Mouse (Mus musculus) lung, embryonic 14.5 days (tissue): ENCODE results near the gene Trp53i13. TPM values are rescaled to one million over a fixed set of nuclear protein-coding genes. Genes with fewer than 3 reads are reported as not detected.

ENCODE experiments used
- ATAC-seq: fragments of 200-750 bp; cut with Nextera tagmentation; 2 replicates; pipeline ENCODE4 v1.8.0; 2017; ENCODE audit warnings: mild to moderate bottlenecking, moderate TSS enrichment, moderate library complexity; ENCODE audit not compliant: insufficient read depth
- DNase-seq: peaks from one replicate; pipeline ENCODE4 v3.0.0-alpha.2; 2015
- H3K27ac ChIP-seq: fragments of 300-500 bp; sonication (generic); 2 replicates; pipeline ENCODE4 v1.5.1; 2014; ENCODE audit warnings: low read depth, mild to moderate bottlenecking, moderate library complexity
- H3K27me3 ChIP-seq: fragments of 300-500 bp; sonication (generic); 2 replicates; pipeline ENCODE4 v1.6.1; 2014; ENCODE audit warnings: low read length, control low read depth; ENCODE audit not compliant: insufficient read depth
- H3K36me3 ChIP-seq: fragments of 300-500 bp; sonication (generic); 2 replicates; pipeline ENCODE4 v1.6.1; 2014; ENCODE audit warnings: control low read depth; ENCODE audit not compliant: insufficient read depth
- H3K4me1 ChIP-seq: fragments of 300-500 bp; sonication (generic); 2 replicates; pipeline ENCODE4 v1.6.1; 2014; ENCODE audit warnings: antibody characterized with exemption, control low read depth; ENCODE audit not compliant: insufficient read depth
- H3K4me2 ChIP-seq: fragments of 300-500 bp; sonication (generic); 2 replicates; pipeline ENCODE4 v1.6.1; 2014; ENCODE audit warnings: mild to moderate bottlenecking
- H3K4me3 ChIP-seq: fragments of 300-500 bp; sonication (generic); 2 replicates; pipeline ENCODE4 v1.5.1; 2014; ENCODE audit warnings: low read depth, low read length
- H3K9ac ChIP-seq: fragments of 300-500 bp; sonication (generic); 2 replicates; pipeline ENCODE4 v1.6.1; 2014
- H3K9me3 ChIP-seq: fragments of 300-500 bp; sonication (generic); 2 replicates; pipeline ENCODE4 v1.6.1; 2016; ENCODE audit warnings: low read depth, low read length, control low read depth
- CTCF ChIP-seq: IDR thresholded peaks from 2 replicates; pipeline ENCODE4 v1.5.1; 2016; ENCODE audit warnings: antibody characterized with exemption, low read depth
- WGBS: fragments of 180-500 bp; shearing (Covaris S2); extraction: QIAGEN DNeasy Blood & Tissue Kit; methylation state at CpG from one replicate; pipeline ENCODE4 v1.1.7; 2014; 5-methylcytosine and 5-hydroxymethylcytosine counted together
- polyA plus RNA-seq: library from polyadenylated mRNA; unstranded; fragments of >200 nt; fragmentation: Nextera tagmentation; extraction: Ambion mirVana; gene quantifications from 2 replicates; pipeline ENCODE4 v1.2.1, GENCODE M21; 2014

Gene Trp53i13
- polyA plus RNA-seq, 1 experiment from 2014 or later: 40.3 TPM

- Histone ChIP-seq H3K27me3 (no peaks in the 10 kb centered on the region), H3K9me3 (no peaks in the 10 kb centered on the region), H3K9ac (no peak overlapping the region), H3K4me3 (no peak overlapping the region), H3K4me1 (peaks cover 9% of the 10 kb centered on the region), H3K4me2 (no peak overlapping the region), H3K36me3 (peaks cover 74% of the 10 kb centered on the region), H3K27ac (no peak overlapping the region)
- ATAC-seq: no peak
- DNase-seq: peak; percentile 89
- TF ChIP-seq CTCF: peak; percentile 91
- WGBS: 21% methylated on average over 5 of the region's 5 CpGs
Measured at GRCm38 (mm10) chr11:77501392-77501791, 14.4 kb downstream of the Trp53i13 start.

- Histone ChIP-seq H3K27me3 (no peaks in the 10 kb centered on the region), H3K4me1 (peaks cover 9% of the 10 kb centered on the region), H3K9ac (no peak overlapping the region), H3K4me3 (no peak overlapping the region), H3K4me2 (no peak overlapping the region), H3K9me3 (no peaks in the 10 kb centered on the region), H3K27ac (no peak overlapping the region), H3K36me3 (peaks cover 68% of the 10 kb centered on the region)
- DNase-seq (no peak), ATAC-seq (no peak)
- TF ChIP-seq CTCF: no peak
- 72% methylated on average over 17 of the region's 17 CpGs for WGBS
Measured at GRCm38 (mm10) chr11:77500361-77501325, 15.1 kb downstream of the Trp53i13 start.

- H3K9ac ChIP-seq: no peak overlapping the region
- ATAC-seq (no peak), DNase-seq (no peak)
- H3K36me3 ChIP-seq: peaks cover 55% of the 10 kb centered on the region
- H3K4me2 ChIP-seq: no peak overlapping the region
- no peaks in the 10 kb centered on the region for H3K9me3 ChIP-seq
- TF ChIP-seq CTCF: no peak
- peaks cover 9% of the 10 kb centered on the region for H3K4me1 ChIP-seq
- no peak overlapping the region for H3K27ac ChIP-seq
- no peaks in the 10 kb centered on the region for H3K27me3 ChIP-seq
- H3K4me3 ChIP-seq: no peak overlapping the region
- 85% methylated on average over 7 of the region's 7 CpGs for WGBS
Measured at GRCm38 (mm10) chr11:77499354-77499753, 16.4 kb downstream of the Trp53i13 start.

GRCm38 (mm10) chr11:77498261-77499139 lies 17.3 kb downstream of the Trp53i13 start:
- Histone ChIP-seq H3K4me1 (peaks cover 12% of the 10 kb centered on the region), H3K4me3 (no peak overlapping the region), H3K36me3 (peaks cover 47% of the 10 kb centered on the region), H3K27me3 (no peaks in the 10 kb centered on the region), H3K9me3 (no peaks in the 10 kb centered on the region), H3K9ac (peak overlapping the region; percentile 14; the same call in 1 of the 2 replicates), H3K27ac (peak overlapping the region; percentile 91), H3K4me2 (peak overlapping the region; percentile 36; the same call in 1 of the 2 replicates)
- no peak for DNase-seq
- no peak for TF ChIP-seq CTCF
- 74% methylated on average over 12 of the region's 12 CpGs for WGBS
- no peak for ATAC-seq

- H3K36me3 ChIP-seq: peaks cover 40% of the 10 kb centered on the region
- H3K9ac ChIP-seq: peak overlapping the region; percentile 14; the same call in 1 of the 2 replicates
- H3K4me1 ChIP-seq: peaks cover 12% of the 10 kb centered on the region
- peak overlapping the region; percentile 91 for H3K27ac ChIP-seq
- no peak for ATAC-seq
- 50% methylated on average over 4 of the region's 4 CpGs for whole genome bisulfite sequencing
- DNase-seq: no peak
- no peaks in the 10 kb centered on the region for H3K27me3 ChIP-seq
- H3K4me2 ChIP-seq: peak overlapping the region; percentile 36; the same call in 1 of the 2 replicates
- no peaks in the 10 kb centered on the region for H3K9me3 ChIP-seq
- no peak overlapping the region for H3K4me3 ChIP-seq
- no peak for TF ChIP-seq CTCF
Measured at GRCm38 (mm10) chr11:77497851-77498250, 17.9 kb downstream of the Trp53i13 start.

GRCm38 (mm10) chr11:77497341-77497756 lies 18.4 kb downstream of the Trp53i13 start:
- H3K9ac ChIP-seq: 0 out of 2 replicates have a peak overlapping the region, but pooled peaks have one; percentile 4

More at GRCm38 (mm10) chr11:77497341-77497756, 18.4 kb downstream of the Trp53i13 start:
- TF ChIP-seq CTCF: peak; percentile 52
- Histone ChIP-seq H3K27me3 (no peaks in the 10 kb centered on the region), H3K4me1 (peaks cover 12% of the 10 kb centered on the region), H3K9me3 (no peaks in the 10 kb centered on the region), H3K36me3 (peaks cover 35% of the 10 kb centered on the region), H3K4me2 (peak overlapping the region; percentile 36; the same call in 1 of the 2 replicates), H3K27ac (peak overlapping the region; percentile 91), H3K4me3 (no peak overlapping the region)
- 21% methylated on average over 6 of the region's 6 CpGs for WGBS
- ATAC-seq (no peak), DNase-seq (peak; percentile 92)
